Mouse (Mus musculus): ENCODE results near the gene Prss32. TPM values are rescaled to one million over a fixed set of nuclear protein-coding genes. Genes with fewer than 3 reads are reported as not detected.

The Prss32 gene
- polyA plus RNA-seq, 1 experiment from 2014 or later: not detected

DNA sequence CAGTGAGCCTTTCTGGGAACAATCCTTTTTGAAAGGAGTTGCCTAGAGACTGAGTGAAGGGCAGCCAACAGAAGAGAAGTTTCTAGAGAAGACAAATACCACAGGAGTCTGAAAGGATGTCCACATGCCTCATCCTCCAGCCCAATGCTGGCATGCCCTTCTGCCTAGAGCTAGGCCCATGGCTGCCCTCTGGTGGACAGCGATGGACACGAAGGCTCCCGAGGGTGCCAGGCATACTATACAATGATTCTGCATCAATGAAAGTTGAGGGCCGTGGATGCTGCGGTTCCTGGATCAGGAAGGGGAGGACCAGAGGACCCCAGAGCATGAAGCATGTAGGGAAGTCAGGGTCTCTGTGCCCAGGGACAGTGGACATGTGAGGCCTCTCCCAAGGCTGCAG, 9.6 kb downstream of the Prss32 start:
- Histone ChIP-seq H3K36me3 (ENCODE audit: control insufficient read depth, insufficient read depth, low read length) (no peaks in the 10 kb centered on the region), H3K4me1 (ENCODE audit: control insufficient read depth, insufficient read depth, low read length) (no peaks in the 10 kb centered on the region), H3K9me3 (ENCODE audit: control insufficient read depth, low read length) (no peaks in the 10 kb centered on the region), H3K4me3 (ENCODE audit: low read depth, low read length) (no peak overlapping the region), H3K27me3 (ENCODE audit: control insufficient read depth, insufficient read depth, low read length) (no peaks in the 10 kb centered on the region), H3K4me2 (no peak overlapping the region), H3K27ac (ENCODE audit: low read depth, low read length) (no peak overlapping the region), H3K9ac (ENCODE audit: low read length) (no peak overlapping the region)
- ATAC-seq (ENCODE audit: low FRiP score) (peak; percentile 39), DNase-seq (ENCODE audit: low spot score, missing footprints) (peak; percentile 88)
- 31% methylated on average over 5 of the region's 5 CpGs for WGBS

DNA sequence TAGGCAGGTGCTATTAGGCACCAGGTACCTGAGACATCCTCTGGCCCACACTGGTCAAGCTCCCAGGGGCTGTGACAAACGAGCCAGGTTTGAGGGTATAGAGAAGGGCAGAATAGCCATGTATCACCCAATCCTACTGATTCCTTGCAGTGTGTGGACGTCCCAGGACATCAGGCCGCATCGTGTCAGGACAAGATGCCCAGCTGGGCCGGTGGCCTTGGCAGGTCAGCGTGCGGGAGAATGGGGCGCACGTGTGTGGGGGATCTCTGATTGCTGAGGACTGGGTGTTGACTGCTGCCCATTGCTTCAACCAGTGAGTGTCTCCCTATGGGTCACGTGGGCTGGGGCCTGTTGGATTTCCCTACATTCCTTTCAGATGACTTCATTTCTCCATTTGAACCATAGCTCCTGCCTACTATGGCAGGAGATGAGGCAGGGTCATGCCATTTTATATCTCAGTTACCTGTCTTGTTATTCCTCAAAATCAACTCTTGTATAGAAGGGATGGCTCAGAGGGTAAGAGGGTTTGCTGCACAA, 10.6 kb downstream of the Prss32 start:
- 90% methylated on average over 10 of the region's 10 CpGs for WGBS
- Histone ChIP-seq H3K4me1 (ENCODE audit: control insufficient read depth, insufficient read depth, low read length) (no peaks in the 10 kb centered on the region), H3K9ac (ENCODE audit: low read length) (no peak overlapping the region), H3K9me3 (ENCODE audit: control insufficient read depth, low read length) (no peaks in the 10 kb centered on the region), H3K27me3 (ENCODE audit: control insufficient read depth, insufficient read depth, low read length) (no peaks in the 10 kb centered on the region), H3K4me3 (ENCODE audit: low read depth, low read length) (no peak overlapping the region), H3K4me2 (no peak overlapping the region), H3K27ac (ENCODE audit: low read depth, low read length) (no peak overlapping the region), H3K36me3 (ENCODE audit: control insufficient read depth, insufficient read depth, low read length) (no peaks in the 10 kb centered on the region)
- DNase-seq (ENCODE audit: low spot score, missing footprints): no peak
- ATAC-seq (ENCODE audit: low FRiP score): no peak

DNA sequence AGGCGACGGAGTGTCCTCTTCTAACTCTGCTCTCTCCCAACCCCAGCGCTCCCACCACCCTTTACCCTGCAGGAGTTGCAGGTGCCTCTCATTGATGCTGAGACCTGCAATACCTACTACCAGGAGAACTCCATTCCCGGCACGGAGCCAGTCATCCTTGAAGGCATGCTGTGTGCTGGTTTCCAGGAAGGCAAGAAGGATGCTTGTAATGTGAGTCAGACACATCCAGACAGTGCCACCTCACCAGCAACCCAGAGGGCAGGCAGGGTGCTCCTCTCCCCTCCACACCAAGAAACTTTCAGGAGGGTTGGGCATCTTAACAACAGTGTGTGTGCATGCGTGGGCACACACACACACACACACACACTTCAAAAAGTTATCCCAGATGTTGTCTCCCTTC, 13.5 kb downstream of the Prss32 start:
- WGBS: 80% methylated on average over 6 of the region's 6 CpGs
- no peaks in the 10 kb centered on the region for H3K27me3 ChIP-seq (ENCODE audit: control insufficient read depth, insufficient read depth, low read length)
- H3K4me2 ChIP-seq: no peak overlapping the region
- no peak overlapping the region for H3K9ac ChIP-seq (ENCODE audit: low read length)
- H3K4me3 ChIP-seq (ENCODE audit: low read depth, low read length): no peak overlapping the region
- no peaks in the 10 kb centered on the region for H3K36me3 ChIP-seq (ENCODE audit: control insufficient read depth, insufficient read depth, low read length)
- H3K9me3 ChIP-seq (ENCODE audit: control insufficient read depth, low read length): no peaks in the 10 kb centered on the region
- H3K27ac ChIP-seq (ENCODE audit: low read depth, low read length): no peak overlapping the region
- no peaks in the 10 kb centered on the region for H3K4me1 ChIP-seq (ENCODE audit: control insufficient read depth, insufficient read depth, low read length)
- ATAC-seq (ENCODE audit: low FRiP score) (no peak), DNase-seq (ENCODE audit: low spot score, missing footprints) (no peak)

DNA sequence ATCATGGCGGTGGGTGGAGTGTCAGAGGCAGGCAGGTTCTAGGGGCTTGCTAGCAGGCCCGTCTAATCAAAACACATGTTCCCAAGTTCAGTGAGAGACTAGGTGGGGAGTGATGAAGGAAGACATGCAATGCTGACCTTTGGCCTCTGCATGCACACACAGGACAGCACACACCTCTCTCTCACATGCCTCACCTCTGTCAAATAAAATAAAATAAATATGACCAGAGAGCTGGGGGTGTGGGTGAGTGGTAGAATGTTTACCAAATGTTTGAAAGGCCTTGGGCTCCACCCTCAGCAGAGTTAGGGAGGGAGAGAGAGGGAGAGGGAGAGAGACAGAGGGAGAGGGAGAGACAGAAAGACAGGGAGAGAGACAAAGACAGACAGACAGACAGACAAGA, 14.3 kb downstream of the Prss32 start:
- no peak for ATAC-seq (ENCODE audit: low FRiP score)
- no peaks in the 10 kb centered on the region for H3K4me1 ChIP-seq (ENCODE audit: control insufficient read depth, insufficient read depth, low read length)
- no peak overlapping the region for H3K9ac ChIP-seq (ENCODE audit: low read length)
- DNase-seq (ENCODE audit: low spot score, missing footprints): no peak
- no peak overlapping the region for H3K27ac ChIP-seq (ENCODE audit: low read depth, low read length)
- H3K4me3 ChIP-seq (ENCODE audit: low read depth, low read length): no peak overlapping the region
- no peaks in the 10 kb centered on the region for H3K9me3 ChIP-seq (ENCODE audit: control insufficient read depth, low read length)
- H3K27me3 ChIP-seq (ENCODE audit: control insufficient read depth, insufficient read depth, low read length): no peaks in the 10 kb centered on the region
- 83% methylated on average over 2 of the region's 2 CpGs for WGBS
- no peaks in the 10 kb centered on the region for H3K36me3 ChIP-seq (ENCODE audit: control insufficient read depth, insufficient read depth, low read length)
- H3K4me2 ChIP-seq: no peak overlapping the region

DNA sequence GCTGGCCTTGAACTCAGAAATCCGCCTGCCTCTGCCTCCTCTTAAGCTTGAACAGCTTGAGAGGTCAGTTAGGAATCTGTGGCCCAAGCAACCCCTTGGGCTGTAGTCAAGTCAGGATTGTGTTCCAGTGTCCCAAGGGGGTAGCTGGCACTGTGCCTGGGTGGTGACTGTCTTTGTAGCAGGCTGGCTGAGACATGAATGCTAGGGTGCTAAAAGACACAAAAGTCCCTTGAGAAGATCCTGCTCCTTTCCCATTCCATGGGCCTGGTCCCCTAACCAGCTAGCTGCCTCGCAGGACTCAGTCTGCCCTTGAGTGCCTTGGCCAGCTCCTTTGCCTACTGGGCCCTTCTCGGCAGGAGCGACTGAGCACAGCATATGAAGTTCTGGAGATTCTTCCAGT, 19.3 kb downstream of the Prss32 start:
- 86% methylated on average over 4 of the region's 4 CpGs for WGBS
- Histone ChIP-seq H3K9me3 (ENCODE audit: control insufficient read depth, low read length) (no peaks in the 10 kb centered on the region), H3K9ac (ENCODE audit: low read length) (no peak overlapping the region), H3K36me3 (ENCODE audit: control insufficient read depth, insufficient read depth, low read length) (no peaks in the 10 kb centered on the region), H3K4me2 (no peak overlapping the region), H3K27me3 (ENCODE audit: control insufficient read depth, insufficient read depth, low read length) (no peaks in the 10 kb centered on the region), H3K4me3 (ENCODE audit: low read depth, low read length) (no peak overlapping the region), H3K27ac (ENCODE audit: low read depth, low read length) (no peak overlapping the region), H3K4me1 (ENCODE audit: control insufficient read depth, insufficient read depth, low read length) (no peaks in the 10 kb centered on the region)
- ATAC-seq (ENCODE audit: low FRiP score) (no peak), DNase-seq (ENCODE audit: low spot score, missing footprints) (no peak)

DNA sequence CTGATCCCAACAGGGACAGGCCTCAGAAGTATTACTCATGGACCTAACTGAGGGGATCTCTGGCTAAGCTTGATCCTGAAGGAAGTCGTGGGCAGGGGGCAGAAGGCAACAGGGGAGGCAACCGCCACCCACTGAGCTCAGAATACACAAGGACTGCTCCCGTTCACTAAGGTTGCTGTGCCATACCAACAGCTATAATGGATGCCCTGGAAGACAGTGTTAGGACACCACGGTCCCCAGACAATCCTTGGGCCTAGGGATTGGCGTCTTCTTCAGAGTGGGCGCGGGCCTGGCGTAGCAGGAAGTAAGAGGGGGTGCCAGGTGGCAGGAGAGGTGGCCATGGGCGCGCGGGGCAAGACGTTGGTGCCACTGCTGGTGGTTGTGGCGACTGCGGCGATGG, 24.1 kb downstream of the Prss32 start, which contains the start of gene Prss21:
Gene Prss21, plus strand, starts transcription at position 301 of the 400 bp plus-strand sequence.
- no peak for ATAC-seq (ENCODE audit: low FRiP score)
- Histone ChIP-seq H3K4me1 (ENCODE audit: control insufficient read depth, insufficient read depth, low read length) (no peaks in the 10 kb centered on the region), H3K9me3 (ENCODE audit: control insufficient read depth, low read length) (no peaks in the 10 kb centered on the region), H3K9ac (ENCODE audit: low read length) (no peak within 1 kb of the TSS), H3K27ac (ENCODE audit: low read depth, low read length) (no peak within 1 kb of the TSS), H3K27me3 (ENCODE audit: control insufficient read depth, insufficient read depth, low read length) (no peaks in the 10 kb centered on the region), H3K4me2 (no peak within 1 kb of the TSS), H3K36me3 (ENCODE audit: control insufficient read depth, insufficient read depth, low read length) (no peaks in the 10 kb centered on the region), H3K4me3 (ENCODE audit: low read depth, low read length) (no peak within 1 kb of the TSS)
- 84% methylated on average over 15 of the region's 15 CpGs for WGBS
- no peak for DNase-seq (ENCODE audit: low spot score, missing footprints)

DNA sequence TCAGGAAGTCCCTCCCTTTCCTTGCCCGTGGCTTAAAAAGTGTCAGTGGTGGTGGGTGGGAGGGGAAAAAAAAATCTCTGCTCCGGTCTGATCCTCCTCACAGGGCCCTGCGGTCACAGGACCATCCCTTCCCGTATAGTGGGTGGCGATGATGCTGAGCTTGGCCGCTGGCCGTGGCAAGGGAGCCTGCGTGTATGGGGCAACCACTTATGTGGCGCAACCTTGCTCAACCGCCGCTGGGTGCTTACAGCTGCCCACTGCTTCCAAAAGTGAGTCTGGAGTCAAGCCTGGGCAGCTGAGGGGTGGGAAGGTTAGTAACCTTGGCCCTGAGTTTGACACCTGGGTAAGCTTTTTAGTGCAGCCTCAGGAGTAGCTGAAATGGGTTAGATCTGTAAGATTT, 24.9 kb downstream of the Prss32 start:
- Histone ChIP-seq H3K4me3 (ENCODE audit: low read depth, low read length) (no peak overlapping the region), H3K4me1 (ENCODE audit: control insufficient read depth, insufficient read depth, low read length) (no peaks in the 10 kb centered on the region), H3K27ac (ENCODE audit: low read depth, low read length) (no peak overlapping the region), H3K9me3 (ENCODE audit: control insufficient read depth, low read length) (no peaks in the 10 kb centered on the region), H3K27me3 (ENCODE audit: control insufficient read depth, insufficient read depth, low read length) (no peaks in the 10 kb centered on the region), H3K36me3 (ENCODE audit: control insufficient read depth, insufficient read depth, low read length) (no peaks in the 10 kb centered on the region), H3K4me2 (no peak overlapping the region), H3K9ac (ENCODE audit: low read length) (no peak overlapping the region)
- 91% methylated on average over 11 of the region's 11 CpGs for WGBS
- ATAC-seq (ENCODE audit: low FRiP score) (no peak), DNase-seq (ENCODE audit: low spot score, missing footprints) (no peak)

DNA sequence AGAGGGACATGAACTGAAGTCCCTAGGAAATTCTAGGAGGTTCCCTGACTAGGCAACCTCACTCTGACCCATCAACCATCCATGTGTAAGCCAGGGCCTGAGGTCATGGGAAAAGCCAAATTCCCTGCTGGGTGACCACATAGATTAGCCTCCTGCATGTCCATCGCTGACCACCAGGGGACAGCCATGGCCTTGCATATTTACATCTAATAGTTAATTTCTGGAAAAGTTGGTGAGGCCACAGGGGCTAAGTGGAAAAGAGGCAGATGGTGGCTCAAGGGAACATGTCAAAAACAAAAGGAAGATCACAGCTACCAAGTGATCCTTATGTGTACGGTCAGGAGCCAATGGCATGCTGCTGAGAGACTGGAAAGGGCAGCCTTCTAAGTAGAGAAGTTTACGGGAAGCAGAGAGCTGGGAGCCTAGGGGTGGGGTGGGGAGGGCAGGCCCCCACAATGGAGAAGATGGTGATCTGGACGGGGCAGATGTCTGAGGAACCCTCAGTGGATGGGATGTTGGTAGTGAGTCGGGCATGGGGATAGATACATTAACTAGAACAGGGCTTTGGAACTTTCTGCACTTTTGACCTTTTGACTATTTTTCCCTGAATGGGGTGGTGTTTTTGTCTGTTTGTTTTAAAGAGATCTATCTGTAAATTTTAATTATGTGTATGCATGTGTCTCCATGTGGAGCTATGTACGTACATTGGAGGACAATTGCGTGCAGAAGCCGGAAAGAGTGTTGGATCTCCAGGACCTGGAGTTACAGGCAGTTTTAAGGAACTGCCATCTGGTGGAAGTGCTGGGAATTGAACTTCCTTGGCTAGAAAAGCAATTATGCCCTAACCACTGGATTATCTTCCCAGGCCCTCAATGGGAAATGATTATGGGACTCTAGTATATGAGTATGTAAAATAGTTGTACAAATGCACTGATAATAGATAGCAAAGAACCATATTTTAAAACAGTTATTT, 30.5 kb downstream of the Prss32 start:
- no peaks in the 10 kb centered on the region for H3K36me3 ChIP-seq (ENCODE audit: control insufficient read depth, insufficient read depth, low read length)
- H3K9ac ChIP-seq (ENCODE audit: low read length): no peak overlapping the region
- WGBS: 48% methylated on average over 8 of the region's 8 CpGs
- no peak overlapping the region for H3K4me3 ChIP-seq (ENCODE audit: low read depth, low read length)
- H3K4me1 ChIP-seq (ENCODE audit: control insufficient read depth, insufficient read depth, low read length): no peaks in the 10 kb centered on the region
- H3K27me3 ChIP-seq (ENCODE audit: control insufficient read depth, insufficient read depth, low read length): no peaks in the 10 kb centered on the region
- ATAC-seq (ENCODE audit: low FRiP score): peak; percentile 50
- H3K4me2 ChIP-seq: no peak overlapping the region
- DNase-seq (ENCODE audit: low spot score, missing footprints): peak; percentile 91
- no peak overlapping the region for H3K27ac ChIP-seq (ENCODE audit: low read depth, low read length)
- H3K9me3 ChIP-seq (ENCODE audit: control insufficient read depth, low read length): no peaks in the 10 kb centered on the region

DNA sequence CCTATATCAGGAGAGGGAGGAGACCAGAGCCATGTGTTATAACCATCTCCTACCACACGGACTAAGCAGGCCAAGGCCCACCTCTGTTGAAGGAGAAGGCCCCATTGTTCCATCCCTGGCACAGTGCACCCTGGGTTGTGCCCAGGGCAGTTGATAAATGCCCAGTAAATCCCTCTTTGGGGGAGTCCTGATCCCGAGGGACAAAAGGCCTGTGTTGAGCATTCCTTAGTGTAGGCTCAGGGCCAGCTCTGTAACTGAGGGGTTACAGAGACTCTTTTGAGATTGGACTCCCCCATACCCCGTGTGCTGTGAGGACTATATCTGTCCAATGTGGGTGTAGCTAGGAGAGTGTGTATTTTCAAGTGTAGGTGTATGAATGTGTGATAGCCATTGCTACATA, 33.1 kb downstream of the Prss32 start:
- Histone ChIP-seq H3K9me3 (ENCODE audit: control insufficient read depth, low read length) (no peaks in the 10 kb centered on the region), H3K9ac (ENCODE audit: low read length) (no peak overlapping the region), H3K27me3 (ENCODE audit: control insufficient read depth, insufficient read depth, low read length) (no peaks in the 10 kb centered on the region), H3K36me3 (ENCODE audit: control insufficient read depth, insufficient read depth, low read length) (no peaks in the 10 kb centered on the region), H3K27ac (ENCODE audit: low read depth, low read length) (no peak overlapping the region), H3K4me1 (ENCODE audit: control insufficient read depth, insufficient read depth, low read length) (no peaks in the 10 kb centered on the region), H3K4me3 (ENCODE audit: low read depth, low read length) (no peak overlapping the region), H3K4me2 (no peak overlapping the region)
- DNase-seq (ENCODE audit: low spot score, missing footprints) (no peak), ATAC-seq (ENCODE audit: low FRiP score) (no peak)
- 78% methylated on average over 3 of the region's 3 CpGs for WGBS

Data from midbrain, embryonic 11.5 days (tissue).